Comparison of ENCODE assay signal across 15 mouse cellular contexts in the genomic region with DNA sequence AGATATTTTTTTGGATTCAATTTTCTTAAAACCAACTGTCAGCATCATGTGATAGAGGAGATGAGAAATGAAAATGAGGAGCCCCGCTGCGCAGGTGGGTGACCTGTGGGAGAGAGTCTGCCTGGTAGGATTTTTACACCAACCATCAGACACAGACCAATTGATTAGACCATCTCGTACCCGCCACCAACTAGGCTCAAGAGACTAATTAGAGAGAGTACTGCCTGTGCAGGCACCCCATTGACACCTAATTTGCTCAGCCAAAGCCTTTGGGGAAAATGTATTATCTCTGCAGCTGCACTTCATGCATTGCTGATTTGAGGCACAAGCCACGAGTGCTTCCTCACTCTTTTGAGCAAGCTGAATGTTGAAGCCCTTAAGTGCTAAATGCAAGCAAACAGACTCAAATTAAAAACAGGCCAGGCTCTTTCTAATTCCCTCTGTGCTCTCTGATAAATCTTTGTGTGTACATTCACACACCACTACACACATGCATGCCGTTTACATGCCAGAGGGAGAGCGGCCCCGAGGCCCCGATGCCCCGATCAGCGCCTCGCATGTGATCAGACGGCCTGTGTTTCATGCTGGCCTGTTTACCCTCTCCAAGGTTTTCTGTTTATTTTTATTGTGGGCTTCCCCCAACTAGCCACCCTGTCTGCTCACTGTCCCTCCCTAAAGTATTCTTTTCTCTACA. TPM values are rescaled to one million over a fixed set of nuclear protein-coding genes. Genes with fewer than 3 reads are reported as not detected.
DNase-seq lines count a peak whose midpoint lies in the region; ATAC-seq lines count a peak whose summit lies in the region.
"Had no signal": no experiment of that assay in that cellular context is flagged by ENCODE, and none has a peak within 500 bp of the region (broad histone marks: within the 10 kb centered on the region; RNA-seq: fewer than 3 reads in every experiment).

No protein-coding gene starts in this region.

- no peaks in the 10 kb centered on the region for H3K9me3 ChIP-seq in hindbrain, embryonic 11.5 days (ENCODE audit: control insufficient read depth, low read length)
- no peaks in the 10 kb centered on the region for H3K9me3 ChIP-seq in hindbrain, embryonic 10.5 days
- H3K9me3 ChIP-seq in forebrain, embryonic 14.5 days (replicated peaks; ENCODE audit: control insufficient read depth, low read length) = no peaks in the 10 kb centered on the region
- no peaks in the 10 kb centered on the region for H3K9me3 ChIP-seq in midbrain, embryonic 11.5 days (ENCODE audit: control insufficient read depth, low read length)
- H3K9me3 ChIP-seq: liver, embryonic 13.5 days had no signal

- no peak overlapping the region for H3K4me2 ChIP-seq in hindbrain, embryonic 11.5 days (replicated peaks; ENCODE audit: low read depth, low read length)
- 0 out of 2 replicates have a peak overlapping the region, but pooled peaks have one; percentile 12 for H3K4me2 ChIP-seq in forebrain, embryonic 14.5 days (ENCODE audit: low read length)
- H3K4me2 ChIP-seq in midbrain, embryonic 11.5 days = no peak overlapping the region
- H3K4me2 ChIP-seq: liver, embryonic 13.5 days had no signal

- no peak overlapping the region for H3K4me3 ChIP-seq in hindbrain, embryonic 11.5 days (ENCODE audit: low read depth, low read length)
- H3K4me3 ChIP-seq in hindbrain, embryonic 10.5 days = no peak overlapping the region
- H3K4me3 ChIP-seq in forebrain, embryonic 14.5 days (ENCODE audit: low read depth, low read length) = no peak overlapping the region
- H3K4me3 ChIP-seq in midbrain, embryonic 11.5 days (ENCODE audit: low read depth, low read length) = no peak overlapping the region
- H3K4me3 ChIP-seq: liver, embryonic 13.5 days had no signal

- peak; percentile 71; the same call in 1 of the 2 replicates for ATAC-seq in hindbrain, embryonic 11.5 days (ENCODE audit: low FRiP score)
- peak; percentile 82 for ATAC-seq in forebrain, embryonic 14.5 days
- ATAC-seq in midbrain, embryonic 11.5 days (ENCODE audit: low FRiP score) = peak; percentile 87
- ATAC-seq: Patski had no signal

- no peak for DNase-seq in hindbrain, embryonic 11.5 days (ENCODE audit: low spot score)
- DNase-seq in hindbrain, embryonic 10.5 days (ENCODE audit: low spot score) = no peak
- DNase-seq in forebrain, embryonic 14.5 days (ENCODE audit: low spot score) = peak; percentile 92
- no peak for DNase-seq in midbrain, embryonic 11.5 days (ENCODE audit: low spot score, missing footprints)
- DNase-seq in retina, postnatal 1 day = peak; percentile 74
- no peak for DNase-seq in liver
- no peak for DNase-seq in ovary, postnatal 10 days (ENCODE audit: low spot score)
- DNase-seq in yolk sac, embryonic 10.5 days (ENCODE audit: low spot score) = no peak
- DNase-seq: adrenal gland, adult 2 months; kidney, postnatal 4 days; liver, embryonic 13.5 days; lung, postnatal 14 days; right cerebral cortex, adult 18-20 months; thymus, postnatal 4 days had no signal

- no peaks in the 10 kb centered on the region for H3K27me3 ChIP-seq in hindbrain, embryonic 11.5 days (ENCODE audit: control insufficient read depth, insufficient read depth, low read length)
- peaks cover 3% of the 10 kb centered on the region; the same call in 1 of the 2 replicates for H3K27me3 ChIP-seq in hindbrain, embryonic 10.5 days (ENCODE audit: insufficient read depth, poor library complexity, severe bottlenecking)
- H3K27me3 ChIP-seq in forebrain, embryonic 14.5 days (replicated peaks; ENCODE audit: control insufficient read depth, insufficient read depth, low read length) = no peaks in the 10 kb centered on the region
- no peaks in the 10 kb centered on the region for H3K27me3 ChIP-seq in midbrain, embryonic 11.5 days (ENCODE audit: control insufficient read depth, insufficient read depth, low read length)
- H3K27me3 ChIP-seq: liver, embryonic 13.5 days; Patski had no signal

- H3K36me3 ChIP-seq in hindbrain, embryonic 11.5 days (ENCODE audit: control insufficient read depth, insufficient read depth, low read length) = no peaks in the 10 kb centered on the region
- no peaks in the 10 kb centered on the region for H3K36me3 ChIP-seq in hindbrain, embryonic 10.5 days
- H3K36me3 ChIP-seq in forebrain, embryonic 14.5 days (ENCODE audit: control insufficient read depth, insufficient read depth, low read length) = no peaks in the 10 kb centered on the region
- H3K36me3 ChIP-seq in midbrain, embryonic 11.5 days (ENCODE audit: control insufficient read depth, insufficient read depth, low read length) = no peaks in the 10 kb centered on the region
- H3K36me3 ChIP-seq: liver, embryonic 13.5 days had no signal

- no peaks in the 10 kb centered on the region for H3K4me1 ChIP-seq in hindbrain, embryonic 11.5 days (replicated peaks; ENCODE audit: control insufficient read depth, insufficient read depth, low read length)
- H3K4me1 ChIP-seq in hindbrain, embryonic 10.5 days (replicated peaks) = peaks cover 9% of the 10 kb centered on the region
- H3K4me1 ChIP-seq in forebrain, embryonic 14.5 days (ENCODE audit: control insufficient read depth, insufficient read depth, low read length) = peaks cover 18% of the 10 kb centered on the region
- H3K4me1 ChIP-seq in midbrain, embryonic 11.5 days (ENCODE audit: control insufficient read depth, insufficient read depth, low read length) = peaks cover 5% of the 10 kb centered on the region; the same call in 1 of the 2 replicates
- H3K4me1 ChIP-seq: liver, embryonic 13.5 days had no signal

- WGBS in hindbrain, embryonic 11.5 days = 57% methylated on average over 13 of the region's 13 CpGs
- 50% methylated on average over 13 of the region's 13 CpGs for WGBS in hindbrain, embryonic 10.5 days
- WGBS in forebrain, embryonic 14.5 days = 5% methylated on average over 13 of the region's 13 CpGs
- WGBS in midbrain, embryonic 11.5 days = 37% methylated on average over 13 of the region's 13 CpGs

- H3K9ac ChIP-seq in hindbrain, embryonic 11.5 days (ENCODE audit: low read depth, low read length) = no peak overlapping the region
- peak overlapping the region; percentile 32; the same call in 1 of the 2 replicates for H3K9ac ChIP-seq in forebrain, embryonic 14.5 days (ENCODE audit: low read length)
- H3K9ac ChIP-seq in midbrain, embryonic 11.5 days (ENCODE audit: low read length) = no peak overlapping the region
- H3K9ac ChIP-seq: liver, embryonic 13.5 days had no signal

- H3K27ac ChIP-seq in hindbrain, embryonic 11.5 days (ENCODE audit: low read depth, low read length) = no peak overlapping the region
- H3K27ac ChIP-seq in hindbrain, embryonic 10.5 days = no peak overlapping the region
- H3K27ac ChIP-seq in forebrain, embryonic 14.5 days (ENCODE audit: low read depth, low read length) = peak overlapping the region; percentile 88
- no peak overlapping the region for H3K27ac ChIP-seq in midbrain, embryonic 11.5 days (ENCODE audit: low read depth, low read length)
- H3K27ac ChIP-seq: liver, embryonic 13.5 days had no signal

RNA-seq across cellular contexts. Expression of gene Fzd1, which starts 54.3 kb away (rescaled TPM):
- polyA plus RNA-seq in hindbrain, embryonic 11.5 days (2014; fragmentation: Nextera tagmentation; extraction: Ambion mirVana) = 11.7 and 14.2 TPM in 2 replicates
- 11.9 and 12.6 TPM in 2 replicates for polyA plus RNA-seq in hindbrain, embryonic 10.5 days (2016; fragmentation: Nextera tagmentation; extraction: Ambion mirVana)
- 16.4 and 17.3 TPM in 2 replicates for polyA plus RNA-seq in forebrain, embryonic 14.5 days (2014; fragmentation: Nextera tagmentation; extraction: Ambion mirVana)
- polyA plus RNA-seq in midbrain, embryonic 11.5 days (2014; fragmentation: Nextera tagmentation; extraction: Ambion mirVana) = 26.5 and 26.9 TPM in 2 replicates

Comparison
In these comparisons a context has a peak if more than half of its experiments do, and no peak if none do; other contexts are left out.
1. DNase-seq: peak in forebrain, embryonic 14.5 days (single experiment) and retina, postnatal 1 day (single experiment); none in hindbrain, embryonic 11.5 days (single experiment), hindbrain, embryonic 10.5 days (single experiment), midbrain, embryonic 11.5 days (single experiment), liver (single experiment), ovary, postnatal 10 days (single experiment) and yolk sac, embryonic 10.5 days (single experiment).
2. Peak in every context shown above with its lines, with median percentiles within 50 percentile points of each other: ATAC-seq.